Mouse (Mus musculus): ENCODE data around the gene Kcnk7. TPM values are rescaled to one million over a fixed set of nuclear protein-coding genes. Genes with fewer than 3 reads are reported as not detected.

The Kcnk7 gene
- polyA plus RNA-seq, 1 experiment from 2014 or later = 1.7 TPM

DNA sequence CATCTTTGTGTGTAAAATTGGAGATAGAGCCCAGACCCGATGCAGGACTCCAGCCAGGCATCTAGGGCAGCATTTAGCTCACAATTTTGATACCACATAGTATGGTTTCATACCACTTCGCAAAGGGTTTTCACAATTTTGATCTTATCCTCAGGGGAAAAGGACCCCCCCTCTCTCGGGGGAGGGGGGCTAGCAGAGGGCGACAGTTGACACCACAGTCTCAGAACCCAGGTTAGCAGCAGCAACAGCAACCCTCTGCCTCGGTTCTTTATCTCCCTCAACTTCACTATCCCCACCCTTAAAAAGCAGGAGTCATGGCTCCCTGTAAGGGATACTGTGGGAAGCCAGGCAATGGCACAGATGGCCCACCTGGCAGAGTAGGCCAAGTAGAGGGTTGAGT lies 9.1 kb downstream of the Kcnk7 start:
- no peak for DNase-seq (ENCODE audit: low spot score)
- no peak for ATAC-seq (ENCODE audit: low read depth)
- 61% methylated on average over 5 of the region's 5 CpGs for WGBS
- H3K4me2 ChIP-seq (ENCODE audit: low read depth, low read length) = no peak overlapping the region
- no peak overlapping the region for H3K9ac ChIP-seq (ENCODE audit: low read depth, low read length)
- H3K4me1 ChIP-seq (ENCODE audit: control insufficient read depth, insufficient read depth, low read length) = peaks cover 11% of the 10 kb centered on the region; the same call in 1 of the 2 replicates
- H3K36me3 ChIP-seq (ENCODE audit: control insufficient read depth, insufficient read depth, low read length) = peaks cover 62% of the 10 kb centered on the region
- peak overlapping the region; percentile 53 for H3K27ac ChIP-seq (replicated peaks; ENCODE audit: low read depth, low read length)
- H3K4me3 ChIP-seq (ENCODE audit: low read depth, low read length) = no peak overlapping the region
- no peaks in the 10 kb centered on the region for H3K9me3 ChIP-seq (ENCODE audit: control insufficient read depth, low read length)
- no peaks in the 10 kb centered on the region for H3K27me3 ChIP-seq (replicated peaks; ENCODE audit: control insufficient read depth, insufficient read depth, low read length)

- H3K4me1 ChIP-seq (ENCODE audit: control insufficient read depth, insufficient read depth, low read length) = peaks cover 11% of the 10 kb centered on the region; the same call in 1 of the 2 replicates
- H3K9me3 ChIP-seq (ENCODE audit: control insufficient read depth, low read length) = no peaks in the 10 kb centered on the region
- peak; percentile 65 for ATAC-seq (ENCODE audit: low read depth)
- H3K4me3 ChIP-seq (ENCODE audit: low read depth, low read length) = no peak overlapping the region
- peak overlapping the region; percentile 53 for H3K27ac ChIP-seq (replicated peaks; ENCODE audit: low read depth, low read length)
- H3K9ac ChIP-seq (ENCODE audit: low read depth, low read length) = no peak overlapping the region
- H3K27me3 ChIP-seq (replicated peaks; ENCODE audit: control insufficient read depth, insufficient read depth, low read length) = no peaks in the 10 kb centered on the region
- DNase-seq (ENCODE audit: low spot score) = peak; percentile 84
- peaks cover 62% of the 10 kb centered on the region for H3K36me3 ChIP-seq (ENCODE audit: control insufficient read depth, insufficient read depth, low read length)
- WGBS = 0% methylated on average over 1 of the region's 2 CpGs
- no peak overlapping the region for H3K4me2 ChIP-seq (ENCODE audit: low read depth, low read length)
Measured at GRCm38 (mm10) chr19:5713730-5714129, 9.6 kb downstream of the Kcnk7 start.

DNA sequence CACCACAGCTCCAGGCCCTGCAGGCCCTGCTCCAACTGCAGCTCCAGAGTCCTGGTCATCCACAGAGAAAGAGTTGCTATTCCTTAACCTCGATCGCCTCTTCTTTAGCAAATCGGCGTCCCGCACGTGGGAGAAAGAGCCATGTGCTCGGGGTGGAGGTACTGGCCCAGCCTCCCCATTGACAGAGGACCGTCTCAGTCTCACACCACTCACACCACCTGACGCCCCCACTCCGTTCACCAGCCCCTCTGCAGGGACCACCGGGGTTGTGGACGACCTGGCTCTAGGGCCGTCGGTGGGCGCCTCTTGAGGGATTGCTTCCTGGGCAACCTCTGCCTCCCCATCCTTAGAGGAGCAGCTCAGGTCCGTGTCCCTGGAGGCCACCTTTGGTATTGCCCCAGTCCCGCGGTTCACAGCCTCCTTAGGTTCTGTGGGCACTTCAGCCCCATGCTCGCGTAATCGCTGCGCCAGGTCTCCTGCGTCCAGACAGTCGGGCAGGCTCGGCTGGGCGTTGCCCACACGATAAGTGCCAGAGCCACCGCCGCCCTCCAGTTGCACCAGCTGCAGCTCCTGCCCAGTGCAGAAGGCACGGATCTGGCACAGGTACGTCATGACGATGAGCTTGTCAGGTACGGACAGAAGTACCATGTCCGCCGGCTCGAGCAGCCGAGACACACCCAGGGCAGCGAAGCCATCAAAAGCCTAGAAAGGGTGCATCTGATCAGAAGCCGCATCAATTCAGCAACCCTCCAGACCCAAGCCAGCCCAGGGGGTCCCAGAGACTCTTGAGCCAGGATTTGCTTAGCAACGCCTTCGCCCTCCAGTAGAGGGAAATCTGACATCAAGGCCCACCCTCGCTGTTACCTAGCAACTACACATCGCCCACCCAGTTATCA lies 11.9 kb downstream of the Kcnk7 start:
- H3K27me3 ChIP-seq (replicated peaks; ENCODE audit: control insufficient read depth, insufficient read depth, low read length) = no peaks in the 10 kb centered on the region
- peak overlapping the region; percentile 20; the same call in 1 of the 2 replicates for H3K4me2 ChIP-seq (ENCODE audit: low read depth, low read length)
- no peaks in the 10 kb centered on the region for H3K9me3 ChIP-seq (ENCODE audit: control insufficient read depth, low read length)
- 0 out of 2 replicates have a peak overlapping the region, but pooled peaks have one; percentile 25 for H3K9ac ChIP-seq (ENCODE audit: low read depth, low read length)
- WGBS = 32% methylated on average over 43 of the region's 43 CpGs
- DNase-seq (ENCODE audit: low spot score) (peak; percentile 21), ATAC-seq (ENCODE audit: low read depth) (peak; percentile 38)
- H3K4me3 ChIP-seq (ENCODE audit: low read depth, low read length) = no peak overlapping the region
- peaks cover 11% of the 10 kb centered on the region; the same call in 1 of the 2 replicates for H3K4me1 ChIP-seq (ENCODE audit: control insufficient read depth, insufficient read depth, low read length)
- no peak overlapping the region for H3K27ac ChIP-seq (replicated peaks; ENCODE audit: low read depth, low read length)
- peaks cover 66% of the 10 kb centered on the region for H3K36me3 ChIP-seq (ENCODE audit: control insufficient read depth, insufficient read depth, low read length)

GRCm38 (mm10) chr19:5716955-5717354 lies 12.8 kb downstream of the Kcnk7 start:
- Histone ChIP-seq H3K9me3 (ENCODE audit: control insufficient read depth, low read length) (no peaks in the 10 kb centered on the region), H3K4me1 (ENCODE audit: control insufficient read depth, insufficient read depth, low read length) (peaks cover 11% of the 10 kb centered on the region; the same call in 1 of the 2 replicates), H3K27ac (replicated peaks; ENCODE audit: low read depth, low read length) (no peak overlapping the region), H3K4me2 (ENCODE audit: low read depth, low read length) (no peak overlapping the region), H3K9ac (ENCODE audit: low read depth, low read length) (no peak overlapping the region), H3K4me3 (ENCODE audit: low read depth, low read length) (no peak overlapping the region), H3K36me3 (ENCODE audit: control insufficient read depth, insufficient read depth, low read length) (peaks cover 70% of the 10 kb centered on the region), H3K27me3 (replicated peaks; ENCODE audit: control insufficient read depth, insufficient read depth, low read length) (no peaks in the 10 kb centered on the region)
- no peak for ATAC-seq (ENCODE audit: low read depth)
- 63% methylated on average over 10 of the region's 10 CpGs for WGBS
- DNase-seq (ENCODE audit: low spot score) = no peak

DNA sequence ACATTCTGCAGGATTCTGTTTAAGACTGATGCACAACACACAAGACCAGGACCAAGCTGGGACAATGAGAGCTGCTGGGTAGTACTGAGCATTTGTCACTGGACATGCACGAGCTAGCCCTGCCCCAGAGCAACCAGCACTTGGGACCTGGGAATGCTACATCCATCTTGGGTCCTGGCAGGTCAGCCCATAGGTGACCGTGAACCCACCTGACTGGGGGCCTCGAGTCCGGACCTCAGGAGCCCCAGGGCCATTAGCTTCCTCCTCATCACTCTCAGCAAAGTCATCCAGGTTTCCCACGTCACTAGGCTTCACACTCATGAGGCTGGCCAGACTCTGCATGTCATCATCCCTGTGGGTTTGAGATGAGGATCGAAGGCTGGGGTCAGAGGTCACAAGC lies 17.1 kb downstream of the Kcnk7 start:
- no peak overlapping the region for H3K4me2 ChIP-seq (ENCODE audit: low read depth, low read length)
- no peak for DNase-seq (ENCODE audit: low spot score)
- no peak for ATAC-seq (ENCODE audit: low read depth)
- peaks cover 67% of the 10 kb centered on the region for H3K36me3 ChIP-seq (ENCODE audit: control insufficient read depth, insufficient read depth, low read length)
- no peaks in the 10 kb centered on the region for H3K9me3 ChIP-seq (ENCODE audit: control insufficient read depth, low read length)
- no peak overlapping the region for H3K4me3 ChIP-seq (ENCODE audit: low read depth, low read length)
- no peak overlapping the region for H3K27ac ChIP-seq (replicated peaks; ENCODE audit: low read depth, low read length)
- H3K9ac ChIP-seq (ENCODE audit: low read depth, low read length) = no peak overlapping the region
- H3K27me3 ChIP-seq (replicated peaks; ENCODE audit: control insufficient read depth, insufficient read depth, low read length) = no peaks in the 10 kb centered on the region
- peaks cover 9% of the 10 kb centered on the region for H3K4me1 ChIP-seq (ENCODE audit: control insufficient read depth, insufficient read depth, low read length)
- 91% methylated on average over 6 of the region's 6 CpGs for WGBS

GRCm38 (mm10) chr19:5722848-5723425 lies 18.8 kb downstream of the Kcnk7 start:
- H3K36me3 ChIP-seq (ENCODE audit: control insufficient read depth, insufficient read depth, low read length) = peaks cover 68% of the 10 kb centered on the region
- H3K4me1 ChIP-seq (ENCODE audit: control insufficient read depth, insufficient read depth, low read length) = peaks cover 24% of the 10 kb centered on the region
- no peak overlapping the region for H3K4me3 ChIP-seq (ENCODE audit: low read depth, low read length)
- ATAC-seq (ENCODE audit: low read depth) = no peak
- H3K4me2 ChIP-seq (ENCODE audit: low read depth, low read length) = no peak overlapping the region
- no peaks in the 10 kb centered on the region for H3K27me3 ChIP-seq (replicated peaks; ENCODE audit: control insufficient read depth, insufficient read depth, low read length)
- no peak for DNase-seq (ENCODE audit: low spot score)
- 83% methylated on average over 7 of the region's 7 CpGs for WGBS
- H3K9ac ChIP-seq (ENCODE audit: low read depth, low read length) = no peak overlapping the region
- H3K27ac ChIP-seq (replicated peaks; ENCODE audit: low read depth, low read length) = no peak overlapping the region
- no peaks in the 10 kb centered on the region for H3K9me3 ChIP-seq (ENCODE audit: control insufficient read depth, low read length)

DNA sequence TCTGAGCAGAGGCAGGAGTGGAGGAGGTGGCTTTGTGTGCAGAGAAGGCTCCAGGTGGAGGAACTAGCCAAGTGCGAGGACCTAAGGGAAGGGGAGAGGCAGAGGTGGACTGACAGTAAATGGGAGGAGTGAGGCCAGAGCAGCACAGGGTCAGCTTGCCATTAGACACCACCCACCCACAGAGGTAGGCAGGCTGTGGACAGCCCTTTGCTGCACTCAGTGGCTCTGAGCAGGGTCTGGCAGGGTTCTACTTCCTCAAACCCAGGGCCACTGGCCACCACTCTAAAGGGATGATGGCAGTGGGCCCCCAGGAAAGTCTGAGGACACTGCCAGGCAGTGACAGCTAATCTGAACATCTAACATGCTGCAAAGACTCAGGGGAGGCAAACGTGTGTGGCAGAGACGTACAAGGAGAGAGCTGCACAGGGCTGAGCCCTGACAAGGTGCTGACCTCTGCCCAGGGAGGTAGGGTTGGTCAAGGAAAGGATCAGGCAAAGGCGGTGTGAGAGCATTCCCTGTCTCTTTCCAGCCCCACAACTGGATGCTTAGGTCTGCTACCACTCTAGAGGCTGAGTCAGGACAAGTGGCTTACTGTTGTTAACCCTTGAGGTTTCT lies 19.9 kb downstream of the Kcnk7 start:
- ATAC-seq (ENCODE audit: low read depth) = no peak
- DNase-seq (ENCODE audit: low spot score) = no peak
- H3K9me3 ChIP-seq (ENCODE audit: control insufficient read depth, low read length) = no peaks in the 10 kb centered on the region
- peak overlapping the region; percentile 45; the same call in 1 of the 2 replicates for H3K9ac ChIP-seq (ENCODE audit: low read depth, low read length)
- peaks cover 61% of the 10 kb centered on the region for H3K36me3 ChIP-seq (ENCODE audit: control insufficient read depth, insufficient read depth, low read length)
- H3K4me2 ChIP-seq (ENCODE audit: low read depth, low read length) = peak overlapping the region; percentile 98
- H3K27ac ChIP-seq (replicated peaks; ENCODE audit: low read depth, low read length) = no peak overlapping the region
- peaks cover 30% of the 10 kb centered on the region for H3K4me1 ChIP-seq (ENCODE audit: control insufficient read depth, insufficient read depth, low read length)
- no peaks in the 10 kb centered on the region for H3K27me3 ChIP-seq (replicated peaks; ENCODE audit: control insufficient read depth, insufficient read depth, low read length)
- H3K4me3 ChIP-seq (ENCODE audit: low read depth, low read length) = peak overlapping the region; percentile 42; the same call in 1 of the 2 replicates
- WGBS = 62% methylated on average over 4 of the region's 4 CpGs

DNA sequence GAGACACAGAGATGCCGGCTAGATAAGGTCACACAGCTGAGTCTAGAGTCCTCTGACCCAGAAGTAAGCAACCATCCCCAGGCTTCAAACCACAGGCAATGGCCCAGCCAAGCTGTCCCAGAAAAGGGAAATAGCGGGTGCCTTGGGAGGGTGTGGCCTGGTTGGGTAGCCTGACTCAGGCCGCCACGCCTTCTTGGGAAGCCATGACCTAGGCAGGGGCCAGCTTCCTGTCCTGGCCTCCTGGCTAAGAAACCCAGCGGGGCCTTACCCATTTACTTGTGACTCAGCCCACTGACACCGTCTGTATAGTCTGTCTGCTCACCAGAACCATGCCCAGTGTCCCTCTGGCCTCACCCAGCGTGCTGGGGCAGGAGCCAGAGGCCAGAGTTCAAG lies 20.4 kb downstream of the Kcnk7 start:
- Histone ChIP-seq H3K9ac (ENCODE audit: low read depth, low read length) (peak overlapping the region; percentile 58), H3K27me3 (replicated peaks; ENCODE audit: control insufficient read depth, insufficient read depth, low read length) (no peaks in the 10 kb centered on the region), H3K27ac (replicated peaks; ENCODE audit: low read depth, low read length) (peak overlapping the region; percentile 75), H3K36me3 (ENCODE audit: control insufficient read depth, insufficient read depth, low read length) (peaks cover 56% of the 10 kb centered on the region), H3K4me2 (ENCODE audit: low read depth, low read length) (peak overlapping the region; percentile 98), H3K9me3 (ENCODE audit: control insufficient read depth, low read length) (no peaks in the 10 kb centered on the region), H3K4me1 (ENCODE audit: control insufficient read depth, insufficient read depth, low read length) (peaks cover 30% of the 10 kb centered on the region), H3K4me3 (ENCODE audit: low read depth, low read length) (peak overlapping the region; percentile 42)
- 69% methylated on average over 7 of the region's 7 CpGs for WGBS
- no peak for ATAC-seq (ENCODE audit: low read depth)
- no peak for DNase-seq (ENCODE audit: low spot score)

Data from embryonic facial prominence, embryonic 14.5 days (tissue).